In genomic region chr3:84232312-84232711, GRCm38 (mm10) we compare ENCODE assay signal across 23 mouse cellular contexts. TPM values are rescaled to one million over a fixed set of nuclear protein-coding genes. Genes with fewer than 3 reads are reported as not detected.
DNase-seq lines count a peak whose midpoint lies in the region; ATAC-seq and TF ChIP-seq lines count a peak whose summit lies in the region.
"Had no signal": no experiment of that assay in that cellular context is flagged by ENCODE, and none has a peak within 500 bp of the region (broad histone marks: within the 10 kb centered on the region; RNA-seq: fewer than 3 reads in every experiment).

No protein-coding gene starts in this region.

- no peaks in the 10 kb centered on the region for H3K79me2 ChIP-seq in heart, adult 2 months (replicated peaks; ENCODE audit: control insufficient read depth, insufficient read depth, low read length)

- peaks cover 4 to 36% of the 10 kb centered on the region in 2 experiments for H3K4me1 ChIP-seq in liver, embryonic 14.5 days (replicated peaks; ENCODE audit: control insufficient read depth in 2 of 2, insufficient read depth in 2 of 2, low read length in 1 of 2)
- H3K4me1 ChIP-seq in liver, embryonic 11.5 days (replicated peaks; ENCODE audit: control insufficient read depth, insufficient read depth, low read length): peaks cover 8% of the 10 kb centered on the region
- H3K4me1 ChIP-seq in heart, adult 2 months (ENCODE audit: control insufficient read depth, insufficient read depth, low read length): peaks cover 12% of the 10 kb centered on the region

- H3K4me3 ChIP-seq in liver, embryonic 14.5 days (ENCODE audit: insufficient read depth in 1 of 2, low read depth in 2 of 2, low read length in 2 of 2): no peak overlapping the region
- no peak overlapping the region for H3K4me3 ChIP-seq in liver, embryonic 11.5 days (ENCODE audit: low read depth, low read length)
- H3K4me3 ChIP-seq in heart, adult 2 months: no peak overlapping the region
- H3K4me3 ChIP-seq: embryonic facial prominence, embryonic 12.5 days; forebrain, embryonic 15.5 days; heart, embryonic 12.5 days; hindbrain, embryonic 10.5 days; hindbrain, embryonic 15.5 days had no signal

- H3K4me2 ChIP-seq in liver, embryonic 14.5 days (ENCODE audit: low read depth): no peak overlapping the region
- H3K4me2 ChIP-seq in liver, embryonic 11.5 days: no peak overlapping the region
- H3K4me2 ChIP-seq: embryonic facial prominence, embryonic 12.5 days; forebrain, embryonic 15.5 days; heart, embryonic 12.5 days; hindbrain, embryonic 15.5 days had no signal

- TF ChIP-seq POLR2A in heart, adult 2 months (IDR thresholded peaks at IDR 0.05; ENCODE audit: insufficient read depth, low read depth, low read length): no peak

- 39% methylated on average over 6 of the region's 6 CpGs for whole genome bisulfite sequencing in liver, embryonic 14.5 days (ENCODE audit: insufficient replicate concordance)
- 58% methylated on average over 6 of the region's 6 CpGs for WGBS in liver, embryonic 11.5 days
- WGBS in heart, adult 2 months: 74% methylated on average over 6 of the region's 6 CpGs

- TF ChIP-seq EP300 in liver, embryonic 14.5 days (IDR thresholded peaks at IDR 0.05; ENCODE audit: low read depth): peak; percentile 50
- no peak for TF ChIP-seq EP300 in heart, adult 2 months (IDR thresholded peaks at IDR 0.05; ENCODE audit: insufficient read depth, low read depth, low read length)

- TF ChIP-seq CTCF in liver, embryonic 14.5 days (IDR thresholded peaks at IDR 0.05; ENCODE audit: low read depth): no peak
- no peak for TF ChIP-seq CTCF in heart, adult 2 months (IDR thresholded peaks at IDR 0.05)

- H3K27me3 ChIP-seq in liver, embryonic 14.5 days (ENCODE audit: control insufficient read depth, insufficient read depth, low read length): no peaks in the 10 kb centered on the region
- H3K27me3 ChIP-seq in liver, embryonic 11.5 days (replicated peaks; ENCODE audit: control insufficient read depth, insufficient read depth, low read length): no peaks in the 10 kb centered on the region
- no peaks in the 10 kb centered on the region for H3K27me3 ChIP-seq in heart, adult 2 months (ENCODE audit: control insufficient read depth, insufficient read depth, low read length)
- H3K27me3 ChIP-seq: embryonic facial prominence, embryonic 12.5 days; forebrain, embryonic 15.5 days; heart, embryonic 12.5 days; hindbrain, embryonic 15.5 days; Patski had no signal

- ATAC-seq in liver, embryonic 14.5 days (ENCODE audit: insufficient read depth): no peak
- no peak; the same call in 1 of the 2 replicates for ATAC-seq in liver, embryonic 11.5 days (replicated peaks; ENCODE audit: low FRiP score)
- ATAC-seq: activated CD4-positive, CD25-positive, alpha-beta regulatory T cell, adult 4 months; forebrain, embryonic 15.5 days; inflammation-experienced regulatory T-cells, adult 6 months; Patski had no signal

- H3K9ac ChIP-seq in liver, embryonic 14.5 days (replicated peaks): no peak overlapping the region
- H3K9ac ChIP-seq in liver, embryonic 11.5 days (ENCODE audit: low read depth, low read length): no peak overlapping the region
- H3K9ac ChIP-seq in heart, adult 2 months (ENCODE audit: low read depth, low read length): no peak overlapping the region
- H3K9ac ChIP-seq: embryonic facial prominence, embryonic 12.5 days; forebrain, embryonic 15.5 days; heart, embryonic 12.5 days; hindbrain, embryonic 15.5 days had no signal

- DNase-seq in liver, embryonic 14.5 days (ENCODE audit: low read depth in 3 of 3, low spot score in 3 of 3): no peak
- no peak for DNase-seq in liver, embryonic 11.5 days (ENCODE audit: low spot score)
- peak; percentile 88 for DNase-seq in MEL-GATA-1-ER (ENCODE audit: extremely low read depth, low read depth)
- DNase-seq in c-Kit-positive CD71-positive TER-119-positive erythroid progenitor cells, embryonic 14.5 days (ENCODE audit: low spot score): peak; percentile 37
- DNase-seq in heart, adult 2 months: no peak
- no peak for DNase-seq in frontal cortex, adult 2 months (ENCODE audit: extremely low spot score in 1 of 2, low spot score in 1 of 2)
- DNase-seq in cerebellum, postnatal 25 days: no peak
- DNase-seq: adrenal gland, postnatal 14 days; cerebellum, adult 11 months; cerebellum, adult 8-10 months; cerebellum, postnatal 14 days; gastrocnemius, postnatal 10 days had no signal

- intact Hi-C loops in heart, adult 2 months (cut with DNase I): no loop called here

- H3K9me3 ChIP-seq in liver, embryonic 14.5 days (ENCODE audit: control insufficient read depth, low read length): no peaks in the 10 kb centered on the region
- no peaks in the 10 kb centered on the region for H3K9me3 ChIP-seq in liver, embryonic 11.5 days (ENCODE audit: control insufficient read depth, low read length)
- H3K9me3 ChIP-seq: embryonic facial prominence, embryonic 12.5 days; forebrain, embryonic 15.5 days; hindbrain, embryonic 15.5 days had no signal

- no peak overlapping the region for H3K27ac ChIP-seq in liver, embryonic 14.5 days
- no peak overlapping the region for H3K27ac ChIP-seq in liver, embryonic 11.5 days (ENCODE audit: low read depth, low read length)
- H3K27ac ChIP-seq in heart, adult 2 months: no peak overlapping the region
- H3K27ac ChIP-seq: embryonic facial prominence, embryonic 12.5 days; forebrain, embryonic 15.5 days; hindbrain, embryonic 10.5 days; hindbrain, embryonic 15.5 days had no signal

- H3K36me3 ChIP-seq in liver, embryonic 14.5 days (replicated peaks; ENCODE audit: control insufficient read depth, insufficient read depth, low read depth): no peaks in the 10 kb centered on the region
- H3K36me3 ChIP-seq in liver, embryonic 11.5 days (ENCODE audit: control insufficient read depth, insufficient read depth, low read length): no peaks in the 10 kb centered on the region
- H3K36me3 ChIP-seq in heart, adult 2 months (ENCODE audit: control insufficient read depth, insufficient read depth, low read length): no peaks in the 10 kb centered on the region
- H3K36me3 ChIP-seq: embryonic facial prominence, embryonic 12.5 days; forebrain, embryonic 15.5 days; heart, embryonic 12.5 days; hindbrain, embryonic 15.5 days had no signal

RNA-seq across cellular contexts. Expression of gene Gm6525, which starts 58.4 kb away (rescaled TPM):
- polyA plus RNA-seq in liver, embryonic 14.5 days (2012; rRNA removed): 0.17 TPM in 1 of 2 replicates, not detected in the other
- polyA plus RNA-seq in liver, embryonic 14.5 days (2014; fragmentation: Nextera tagmentation; extraction: Ambion mirVana): 0.37 TPM in 1 of 2 replicates, not detected in the other
- 0.27 and 0.48 TPM in 2 replicates for polyA plus RNA-seq in liver, embryonic 11.5 days (2014; fragmentation: Nextera tagmentation; extraction: Ambion mirVana)
- total RNA-seq in heart, adult 2 months (2021): not detected
- polyA plus RNA-seq in heart, adult 2 months (2012; rRNA removed): not detected in 2 replicates
- 0.08 TPM in 1 of 2 replicates, not detected in the other for polyA plus RNA-seq in frontal cortex, adult 2 months (2012; rRNA removed)
- total RNA-seq: heart, adult 8-10 months; heart, postnatal 25 days had no signal
- polyA plus RNA-seq: activated CD4-positive, CD25-positive, alpha-beta regulatory T cell, adult 4 months; cortical plate, adult 2 months; heart, embryonic 12.5 days had no signal

Comparison
In these comparisons a context has a peak if more than half of its experiments do, and no peak if none do; other contexts are left out.
1. DNase-seq: peak in MEL-GATA-1-ER (single experiment) and c-Kit-positive CD71-positive TER-119-positive erythroid progenitor cells, embryonic 14.5 days (single experiment); none in liver, embryonic 14.5 days (0 of 3), liver, embryonic 11.5 days (single experiment), heart, adult 2 months (0 of 2), frontal cortex, adult 2 months (0 of 2) and cerebellum, postnatal 25 days (0 of 2).